Mouse (Mus musculus) myocyte (in vitro differentiated cells): ENCODE results near the gene Id3.

Source experiments
- CEBPB ChIP-seq: IDR thresholded peaks from 2 replicates; pipeline ENCODE4 v1.6.1; 2011; ENCODE audit warnings: mild to moderate bottlenecking, moderate library complexity; ENCODE audit not compliant: poor library complexity, insufficient read depth, severe bottlenecking
- E2F4 ChIP-seq: IDR thresholded peaks from one replicate; pipeline ENCODE4 v1.6.1; 2011; ENCODE audit warnings: mild to moderate bottlenecking, control low read depth, moderate library complexity; ENCODE audit not compliant: insufficient read depth
- MAX ChIP-seq: IDR thresholded peaks from one replicate; pipeline ENCODE4 v1.6.1; 2011; ENCODE audit warnings: low read depth, mild to moderate bottlenecking, control low read depth
- MYOD1 ChIP-seq, 3 experiments: IDR thresholded peaks; one replicate each; pipeline ENCODE4 v1.6.1; 2011; ENCODE audit warnings: control low read depth in 2 of 3, low read depth in 2 of 3, mild to moderate bottlenecking in 2 of 3, moderate library complexity in 1 of 3; ENCODE audit not compliant: insufficient read length in 2 of 3, control insufficient read depth in 1 of 3
- MYOG ChIP-seq, 3 experiments: IDR thresholded peaks; one replicate each; pipeline ENCODE4 v1.6.1; 2011; ENCODE audit warnings: control low read depth in 2 of 3, low read depth in 2 of 3, mild to moderate bottlenecking in 2 of 3; ENCODE audit not compliant: insufficient read length in 2 of 3, control insufficient read depth in 1 of 3, insufficient read depth in 1 of 3
- POLR2A ChIP-seq: IDR thresholded peaks from one replicate; pipeline ENCODE4 v1.6.1; 2011; ENCODE audit warnings: low read depth, mild to moderate bottlenecking, control low read depth, moderate library complexity; ENCODE audit not compliant: insufficient read length
- POLR2AphosphoS2 ChIP-seq: IDR thresholded peaks from one replicate; pipeline ENCODE4 v1.6.1; 2011; ENCODE audit warnings: low read depth, control low read depth; ENCODE audit not compliant: insufficient read length
- TCF12 ChIP-seq: IDR thresholded peaks from one replicate; pipeline ENCODE4 v1.6.1; 2011; ENCODE audit warnings: mild to moderate bottlenecking, control low read depth; ENCODE audit not compliant: poor library complexity, insufficient read depth, severe bottlenecking
- USF1 ChIP-seq: IDR thresholded peaks from one replicate; pipeline ENCODE4 v1.6.1; 2011; ENCODE audit warnings: low read depth, mild to moderate bottlenecking, control low read depth, moderate library complexity

DNA sequence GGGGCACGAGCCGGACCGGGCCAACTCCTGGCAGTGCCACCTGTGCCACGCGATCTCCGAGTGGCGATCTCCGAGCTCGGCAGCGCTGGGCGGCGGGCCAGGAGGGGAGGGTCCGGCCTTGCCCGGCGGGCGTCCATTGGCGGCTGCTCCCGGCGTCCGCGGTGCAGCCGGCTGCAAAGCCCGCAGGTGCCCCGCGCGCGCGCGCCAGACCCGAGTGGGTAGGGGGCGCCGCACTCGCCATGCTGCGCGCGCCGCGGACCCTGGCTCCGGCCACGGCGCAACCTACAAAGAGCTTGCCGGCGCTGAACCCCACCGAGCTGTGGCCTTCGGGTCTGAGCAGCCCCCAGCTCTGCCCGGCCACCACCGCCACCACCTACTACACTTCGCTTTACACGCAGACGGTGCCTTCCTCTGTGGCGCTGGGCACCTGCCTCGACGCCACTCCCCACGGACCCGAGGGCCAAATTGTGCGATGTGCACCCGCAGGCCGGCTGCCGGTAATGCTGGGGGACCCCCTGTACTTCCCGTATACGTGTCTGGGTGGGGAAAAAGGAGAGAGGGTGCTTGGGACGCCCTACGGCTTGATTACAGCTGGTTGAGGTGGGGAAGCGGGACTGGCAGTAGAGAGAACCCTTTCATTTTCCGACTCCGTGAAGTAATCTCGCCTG, 29.4 kb downstream of the Id3 start:
- TF ChIP-seq POLR2A (peak; percentile 34), MYOD1 (IDR thresholded peaks at IDR 0.05; ENCODE audit: control insufficient read depth in 1 of 3, insufficient read length in 2 of 3, low read depth in 2 of 3) (peak in 2 of 3 experiments; percentile 77 to 81), TCF12 (no peak), POLR2AphosphoS2 (peak; percentile 3), MYOG (IDR thresholded peaks at IDR 0.05; ENCODE audit: control insufficient read depth in 1 of 3, insufficient read depth in 1 of 3, insufficient read length in 2 of 3, low read depth in 2 of 3) (peak in 2 of 3 experiments; percentile 30 to 77), E2F4 (no peak), MAX (no peak), USF1 (no peak), CEBPB (no peak)
